Mouse (Mus musculus) B cell, adult 62 days (primary cell): ENCODE measurements around the gene Serpinc1. TPM values are rescaled to one million over a fixed set of nuclear protein-coding genes. Genes with fewer than 3 reads are reported as not detected.

Source experiments
- total RNA-seq: library from RNA; stranded (reverse); gene quantifications from 4 replicates; pipeline ENCODE4 v1.2.4, GENCODE M21; 2023

The Serpinc1 gene
- 2.4 to 5.3 TPM (median 3.5 TPM) in 4 replicates for total RNA-seq

DNA sequence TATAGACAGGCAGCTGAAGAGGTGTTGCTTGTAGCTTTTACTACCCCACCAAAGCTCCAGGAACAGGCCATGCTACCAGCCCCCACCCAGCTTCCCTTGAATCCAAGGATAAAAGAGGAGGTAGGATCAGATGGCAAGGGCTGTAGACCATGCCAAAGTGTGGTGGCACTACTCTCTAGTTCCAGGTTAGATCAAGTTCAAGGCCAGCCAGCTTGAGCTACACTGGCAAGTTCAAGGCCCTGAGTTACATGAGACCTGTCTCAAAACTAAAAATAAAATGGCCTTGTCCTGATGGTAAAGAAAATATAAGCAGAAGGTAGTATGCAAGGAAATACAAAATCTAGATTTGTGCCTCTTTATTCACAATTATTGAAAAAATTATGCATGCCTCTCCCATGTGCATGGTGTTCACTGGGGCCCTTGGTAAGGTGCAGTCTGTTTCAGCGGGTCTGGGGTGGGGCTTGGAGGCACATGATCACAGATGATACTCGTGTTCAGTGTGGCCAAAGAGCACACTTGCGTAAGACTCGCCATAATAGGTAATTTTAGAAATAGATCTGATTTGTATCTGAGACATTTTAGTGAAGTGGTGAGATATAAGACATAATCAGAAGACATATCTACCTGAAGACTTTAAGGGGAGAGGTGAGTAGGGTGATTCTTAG lies at the start of gene Serpinc1:
TSS of gene Serpinc1 (plus strand) at position 515 of the 665 bp plus-strand sequence.

DNA sequence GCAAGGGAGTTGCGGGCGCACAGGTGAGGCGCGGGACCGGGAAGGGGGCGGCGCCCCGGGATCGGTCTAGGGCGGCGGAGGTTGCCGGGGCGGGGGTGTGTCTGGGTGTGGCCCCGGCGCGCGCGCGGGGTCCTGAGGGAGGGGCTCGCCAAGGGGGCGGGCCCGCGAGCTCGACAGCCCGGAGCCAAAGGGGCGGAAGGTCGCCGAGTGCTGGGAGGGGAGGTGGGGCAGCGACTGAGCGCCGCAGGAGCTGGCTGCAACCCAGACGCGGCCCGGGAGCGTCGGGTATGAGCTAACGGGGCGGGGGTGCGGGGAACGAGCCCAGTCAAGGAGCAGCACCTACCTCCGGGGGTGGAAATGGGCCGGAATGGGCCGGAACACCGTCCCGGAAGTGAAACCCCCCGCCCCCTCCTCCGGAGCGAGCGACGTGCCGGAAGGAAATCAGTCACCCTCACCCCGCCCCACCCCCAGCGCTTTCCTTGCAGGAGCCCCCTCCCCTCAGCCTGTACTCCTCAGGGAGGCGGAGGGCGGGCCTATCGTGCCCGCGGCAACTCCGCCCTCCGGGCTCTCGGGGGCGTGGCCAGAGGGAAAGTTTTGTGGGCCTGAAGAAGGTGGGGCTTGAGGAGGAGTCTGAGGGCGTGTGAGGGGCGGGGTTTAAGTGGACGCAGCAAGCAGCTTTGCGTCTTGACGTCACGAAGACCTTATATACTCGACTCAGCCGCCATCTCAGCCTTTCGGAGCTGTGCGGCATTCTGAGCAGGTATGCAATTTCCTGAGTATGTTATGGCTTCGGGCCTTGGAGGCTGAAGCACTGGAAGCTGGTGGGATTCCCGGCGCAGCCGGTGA lies 56.3 kb downstream of the Serpinc1 start, which contains the start of gene Zbtb37:
TSS of gene Zbtb37 (minus strand) at position 415 of the 846 bp plus-strand sequence.

Other genes with a start within 250 kb of the Serpinc1 start
- 274 to 298 TPM (median 278 TPM) in 4 replicates for gene Rabgap1l, start 185.4 kb upstream of the Serpinc1 start, total RNA-seq
- gene Rc3h1, start 72.2 kb upstream of the Serpinc1 start, total RNA-seq = 65.4 to 73.5 TPM (median 71.0 TPM) in 4 replicates
- 41.8 to 48.1 TPM (median 46.4 TPM) in 4 replicates for gene Zbtb37, start 56.3 kb downstream of the Serpinc1 start, total RNA-seq
- gene Dars2, start 92.1 kb downstream of the Serpinc1 start, total RNA-seq = 10.6 to 16.9 TPM (median 14.4 TPM) in 4 replicates
- 6.0 to 7.6 TPM (median 6.9 TPM) in 4 replicates for gene Cenpl, start 92.1 kb downstream of the Serpinc1 start, total RNA-seq
- 21.8 to 25.5 TPM (median 25.4 TPM) in 4 replicates for gene Klhl20, start 152.9 kb downstream of the Serpinc1 start, total RNA-seq
- not detected in 4 replicates for gene Ankrd45, start 164.1 kb downstream of the Serpinc1 start, total RNA-seq
- gene Tex50, start 180.7 kb downstream of the Serpinc1 start, total RNA-seq = not detected in 4 replicates